Mouse (Mus musculus): ENCODE measurements around the gene Ppm1k. TPM values are rescaled to one million over a fixed set of nuclear protein-coding genes. Genes with fewer than 3 reads are reported as not detected.
"Not testable (repeated sequence)": the region's sequence is repeated elsewhere in the genome, so short reads cannot be mapped to it uniquely, and the experiment has no call there.

The Ppm1k gene
- polyA plus RNA-seq, 1 experiment = 4.7 TPM

DNA sequence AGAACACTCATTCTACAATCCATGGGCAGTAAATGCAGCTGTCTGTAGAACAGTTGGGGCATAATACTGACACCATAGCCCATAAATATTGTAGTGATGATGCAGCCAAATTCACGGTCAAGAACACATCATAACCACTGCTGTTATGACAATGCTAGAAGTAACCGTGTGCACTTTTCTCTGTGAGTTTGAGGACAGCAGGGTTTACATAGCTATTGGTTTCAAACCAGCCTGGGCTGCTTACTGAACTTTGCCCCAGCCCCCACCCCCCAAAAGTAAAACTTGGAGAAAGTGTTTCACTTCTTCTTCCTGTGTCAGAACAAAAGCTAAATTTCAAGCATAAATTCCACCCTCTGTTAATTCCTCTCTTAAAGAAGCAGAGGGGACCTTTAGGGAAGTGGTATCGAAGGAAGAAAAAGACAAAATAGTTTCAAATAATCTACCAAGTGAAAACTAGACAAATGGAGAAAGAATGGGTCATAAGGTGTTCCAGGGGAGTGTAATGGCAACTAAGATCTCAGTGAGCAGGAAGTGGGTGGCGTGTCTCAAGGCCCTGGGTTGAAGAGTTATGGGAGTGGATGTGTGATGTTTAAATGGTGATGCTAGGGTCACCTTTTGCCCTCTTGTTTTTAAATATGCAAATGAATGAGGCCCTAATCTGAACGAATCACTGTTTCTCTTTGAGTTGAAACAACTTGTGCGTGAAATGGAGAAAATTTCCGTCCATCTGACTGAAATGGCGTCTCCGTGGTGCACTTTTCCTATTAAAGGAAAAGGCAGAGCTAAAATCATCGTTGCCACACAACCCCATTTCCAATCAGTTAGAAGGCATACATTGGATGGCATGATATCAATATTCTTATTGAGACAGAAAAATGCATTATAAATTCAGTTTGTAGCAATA lies 14.3 kb downstream of the Ppm1k start:
- H3K36me3 ChIP-seq (ENCODE audit: control insufficient read depth, insufficient read depth, low read length) = peaks cover 6% of the 10 kb centered on the region
- H3K4me3 ChIP-seq (ENCODE audit: control insufficient read depth, insufficient read depth, low read length) = no peak overlapping the region
- TF ChIP-seq CTCF (IDR thresholded peaks at IDR 0.05; ENCODE audit: borderline replicate concordance, control insufficient read depth, extremely low read depth, insufficient read depth, low read length, poor library complexity) (no peak), POLR2A (IDR thresholded peaks at IDR 0.05; ENCODE audit: control insufficient read depth, extremely low read depth, insufficient read depth, low read length, poor library complexity) (no peak)
- 93% methylated on average over 10 of the region's 10 CpGs for WGBS
- no peak overlapping the region for H3K27ac ChIP-seq (ENCODE audit: control insufficient read depth, insufficient read depth, low read length)
- no peaks in the 10 kb centered on the region for H3K27me3 ChIP-seq (ENCODE audit: control insufficient read depth, insufficient read depth, low read length)
- no peak for DNase-seq
- no peaks in the 10 kb centered on the region for H3K4me1 ChIP-seq (replicated peaks; ENCODE audit: control insufficient read depth, insufficient read depth, low read length)

- H3K27ac ChIP-seq (ENCODE audit: control insufficient read depth, insufficient read depth, low read length) = no peak overlapping the region
- no peaks in the 10 kb centered on the region for H3K4me1 ChIP-seq (replicated peaks; ENCODE audit: control insufficient read depth, insufficient read depth, low read length)
- 89% methylated on average over 4 of the region's 4 CpGs for WGBS
- no peak for TF ChIP-seq CTCF (IDR thresholded peaks at IDR 0.05; ENCODE audit: borderline replicate concordance, control insufficient read depth, extremely low read depth, insufficient read depth, low read length, poor library complexity)
- no peak for TF ChIP-seq POLR2A (IDR thresholded peaks at IDR 0.05; ENCODE audit: control insufficient read depth, extremely low read depth, insufficient read depth, low read length, poor library complexity)
- no peak for DNase-seq
- no peak overlapping the region for H3K4me3 ChIP-seq (ENCODE audit: control insufficient read depth, insufficient read depth, low read length)
- peaks cover 38% of the 10 kb centered on the region for H3K36me3 ChIP-seq (ENCODE audit: control insufficient read depth, insufficient read depth, low read length)
- no peaks in the 10 kb centered on the region for H3K27me3 ChIP-seq (ENCODE audit: control insufficient read depth, insufficient read depth, low read length)
Measured at GRCm38 (mm10) chr6:57514035-57514374, 21.3 kb downstream of the Ppm1k start.

DNA sequence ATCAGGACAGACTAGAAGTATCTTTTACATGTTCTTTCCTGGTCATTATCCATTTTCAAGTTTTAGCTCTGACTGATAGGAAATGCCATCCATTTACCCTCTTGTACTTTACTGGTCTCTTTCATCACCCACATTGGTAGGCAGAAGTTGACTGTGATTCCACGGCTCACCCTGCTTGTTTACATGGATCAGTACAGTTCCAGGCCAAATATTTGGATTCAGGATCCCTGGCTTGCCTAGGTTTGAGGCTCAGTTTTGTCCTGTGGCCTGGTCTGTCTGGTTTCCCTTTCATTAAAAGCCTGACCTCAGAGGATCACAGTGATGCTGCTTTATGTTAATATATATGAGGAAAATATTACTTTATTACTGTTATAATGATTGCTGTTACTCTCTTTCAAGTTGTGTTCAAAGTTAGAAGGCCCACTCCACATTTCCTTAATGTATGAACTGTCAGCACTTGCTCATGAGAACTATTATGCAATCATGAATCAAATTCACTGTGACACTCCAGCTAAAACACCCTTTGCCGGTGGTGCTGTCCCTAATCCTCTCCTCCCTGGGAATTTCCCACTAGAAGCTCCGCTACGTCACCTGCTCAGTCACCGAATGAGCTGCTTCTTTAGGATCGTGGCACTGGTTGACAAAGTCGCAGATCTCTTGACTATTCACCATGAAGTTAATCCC lies 21.8 kb downstream of the Ppm1k start:
- H3K36me3 ChIP-seq (ENCODE audit: control insufficient read depth, insufficient read depth, low read length) = peaks cover 38% of the 10 kb centered on the region
- TF ChIP-seq CTCF (IDR thresholded peaks at IDR 0.05; ENCODE audit: borderline replicate concordance, control insufficient read depth, extremely low read depth, insufficient read depth, low read length, poor library complexity) (no peak), POLR2A (IDR thresholded peaks at IDR 0.05; ENCODE audit: control insufficient read depth, extremely low read depth, insufficient read depth, low read length, poor library complexity) (no peak)
- no peak overlapping the region for H3K4me3 ChIP-seq (ENCODE audit: control insufficient read depth, insufficient read depth, low read length)
- no peak overlapping the region for H3K27ac ChIP-seq (ENCODE audit: control insufficient read depth, insufficient read depth, low read length)
- H3K27me3 ChIP-seq (ENCODE audit: control insufficient read depth, insufficient read depth, low read length) = no peaks in the 10 kb centered on the region
- no peaks in the 10 kb centered on the region for H3K4me1 ChIP-seq (replicated peaks; ENCODE audit: control insufficient read depth, insufficient read depth, low read length)
- WGBS = 93% methylated on average over 7 of the region's 7 CpGs
- DNase-seq = no peak

GRCm38 (mm10) chr6:57511899-57512298 lies 23.4 kb downstream of the Ppm1k start:
- H3K4me3 ChIP-seq (ENCODE audit: control insufficient read depth, insufficient read depth, low read length) = no peak overlapping the region
- H3K27me3 ChIP-seq (ENCODE audit: control insufficient read depth, insufficient read depth, low read length) = no peaks in the 10 kb centered on the region
- no peaks in the 10 kb centered on the region for H3K4me1 ChIP-seq (replicated peaks; ENCODE audit: control insufficient read depth, insufficient read depth, low read length)
- 95% methylated on average over 5 of the region's 5 CpGs for WGBS
- TF ChIP-seq POLR2A (IDR thresholded peaks at IDR 0.05; ENCODE audit: control insufficient read depth, extremely low read depth, insufficient read depth, low read length, poor library complexity) (no peak), CTCF (IDR thresholded peaks at IDR 0.05; ENCODE audit: borderline replicate concordance, control insufficient read depth, extremely low read depth, insufficient read depth, low read length, poor library complexity) (no peak)
- DNase-seq = no peak
- no peak overlapping the region for H3K27ac ChIP-seq (ENCODE audit: control insufficient read depth, insufficient read depth, low read length)
- H3K36me3 ChIP-seq (ENCODE audit: control insufficient read depth, insufficient read depth, low read length) = peaks cover 38% of the 10 kb centered on the region

DNA sequence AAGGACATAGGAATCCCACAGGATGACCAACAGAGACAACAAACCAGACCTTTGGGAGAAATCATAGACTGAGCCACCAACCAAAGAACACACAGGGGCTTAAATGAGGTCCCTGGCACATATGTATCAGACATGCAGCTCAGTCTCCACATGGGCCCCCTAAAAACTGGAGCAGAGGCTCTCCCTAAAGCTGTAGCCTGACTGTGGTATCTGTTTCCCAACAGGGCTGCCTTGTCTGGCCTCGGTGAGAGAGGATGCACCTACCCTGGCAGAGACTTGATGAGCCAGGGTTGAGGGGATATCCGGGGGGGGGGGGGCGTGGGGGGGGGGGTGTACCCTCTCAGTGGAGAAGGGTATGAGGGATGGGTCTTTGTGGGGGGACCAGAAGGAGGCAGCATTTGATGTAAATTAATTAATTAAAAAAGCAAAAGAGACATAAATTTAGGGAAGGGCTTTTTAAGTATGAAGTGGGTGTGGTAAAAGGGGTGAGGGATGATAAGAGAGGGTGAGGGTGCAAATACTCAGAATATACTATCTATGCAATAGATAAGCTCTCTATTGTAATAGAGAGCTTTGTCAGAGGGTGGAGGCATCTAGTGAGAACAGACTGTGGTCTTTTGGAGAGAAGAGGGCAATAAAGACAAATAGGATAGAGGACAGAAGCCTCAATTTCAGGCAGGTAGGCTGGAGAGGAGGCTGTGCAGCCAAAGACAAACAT lies 31.4 kb downstream of the Ppm1k start:
- WGBS = 94% methylated on average over 3 of the region's 3 CpGs

DNA sequence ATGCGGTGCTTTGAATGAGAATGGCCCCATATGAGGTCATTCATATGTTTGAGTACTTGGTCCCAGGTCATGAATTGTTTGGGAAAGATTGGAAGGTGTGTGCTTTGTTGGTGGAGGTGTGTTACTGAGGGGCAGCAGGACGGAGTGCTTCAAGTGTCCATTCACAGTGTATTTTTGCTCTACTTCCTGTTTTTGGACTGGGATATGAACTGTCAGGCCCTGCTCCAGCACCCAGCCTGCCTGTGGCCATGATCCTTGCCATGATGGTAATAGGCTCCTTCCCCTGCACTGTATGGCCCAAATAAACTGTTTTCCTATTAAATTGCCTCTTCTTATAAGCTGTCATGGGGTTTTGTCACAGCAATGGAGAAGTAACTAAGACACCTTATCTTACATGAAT lies 36.1 kb downstream of the Ppm1k start:
- no peak overlapping the region for H3K4me3 ChIP-seq (ENCODE audit: control insufficient read depth, insufficient read depth, low read length)
- DNase-seq = no peak
- H3K27ac ChIP-seq (ENCODE audit: control insufficient read depth, insufficient read depth, low read length) = no peak overlapping the region
- 89% methylated on average over 2 of the region's 2 CpGs for WGBS
- H3K36me3 ChIP-seq (ENCODE audit: control insufficient read depth, insufficient read depth, low read length) = no peaks in the 10 kb centered on the region
- TF ChIP-seq POLR2A (IDR thresholded peaks at IDR 0.05; ENCODE audit: control insufficient read depth, extremely low read depth, insufficient read depth, low read length, poor library complexity) (no peak), CTCF (IDR thresholded peaks at IDR 0.05; ENCODE audit: borderline replicate concordance, control insufficient read depth, extremely low read depth, insufficient read depth, low read length, poor library complexity) (no peak)
- H3K4me1 ChIP-seq (replicated peaks; ENCODE audit: control insufficient read depth, insufficient read depth, low read length) = no peaks in the 10 kb centered on the region
- H3K27me3 ChIP-seq (ENCODE audit: control insufficient read depth, insufficient read depth, low read length) = no peaks in the 10 kb centered on the region

More for the DNA sequence above, 31.4 kb downstream of the Ppm1k start:
- Histone ChIP-seq H3K36me3 (ENCODE audit: control insufficient read depth, insufficient read depth, low read length) (no peaks in the 10 kb centered on the region), H3K27ac (ENCODE audit: control insufficient read depth, insufficient read depth, low read length) (no peak overlapping the region), H3K4me3 (ENCODE audit: control insufficient read depth, insufficient read depth, low read length) (no peak overlapping the region), H3K27me3 (ENCODE audit: control insufficient read depth, insufficient read depth, low read length) (no peaks in the 10 kb centered on the region), H3K4me1 (replicated peaks; ENCODE audit: control insufficient read depth, insufficient read depth, low read length) (no peaks in the 10 kb centered on the region)
- TF ChIP-seq CTCF (IDR thresholded peaks at IDR 0.05; ENCODE audit: borderline replicate concordance, control insufficient read depth, extremely low read depth, insufficient read depth, low read length, poor library complexity) = no peak
- no peak for TF ChIP-seq POLR2A (IDR thresholded peaks at IDR 0.05; ENCODE audit: control insufficient read depth, extremely low read depth, insufficient read depth, low read length, poor library complexity)
- DNase-seq = no peak

DNA sequence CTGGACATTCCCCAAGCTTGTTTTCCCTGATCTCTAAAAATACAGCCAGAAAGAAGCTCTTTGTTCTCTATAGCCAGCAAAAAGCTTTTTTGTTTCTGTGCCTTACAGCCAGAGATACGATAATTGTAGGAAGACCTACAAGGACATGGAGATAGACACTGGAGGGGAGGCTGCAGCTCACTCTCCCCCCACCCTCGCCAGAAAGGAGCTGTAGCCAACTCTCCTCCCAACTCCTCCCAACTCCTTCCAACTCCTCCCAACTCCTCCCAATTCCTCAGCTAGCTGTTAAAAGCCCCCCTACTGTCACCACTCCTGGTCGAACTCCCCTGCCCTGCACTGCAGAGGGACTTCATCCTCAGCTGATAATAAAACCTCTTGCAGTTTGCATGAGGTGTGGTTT lies 67.1 kb downstream of the Ppm1k start:
- not testable (repeated sequence) for H3K4me3 ChIP-seq (ENCODE audit: control insufficient read depth, insufficient read depth, low read length); H3K27me3 ChIP-seq (ENCODE audit: control insufficient read depth, insufficient read depth, low read length); H3K4me1 ChIP-seq (replicated peaks; ENCODE audit: control insufficient read depth, insufficient read depth, low read length); DNase-seq; H3K27ac ChIP-seq (ENCODE audit: control insufficient read depth, insufficient read depth, low read length); H3K36me3 ChIP-seq (ENCODE audit: control insufficient read depth, insufficient read depth, low read length)
- WGBS = 57% methylated on average over 3 of the region's 3 CpGs

All from thymus, adult 2 months (tissue).